Mouse (Mus musculus): ENCODE measurements around the gene Msn. TPM values are rescaled to one million over a fixed set of nuclear protein-coding genes. Genes with fewer than 3 reads are reported as not detected.

Msn gene
- total and polyA plus RNA-seq, 3 experiments, result 15.5 to 132 (median 88.1) TPM

DNA sequence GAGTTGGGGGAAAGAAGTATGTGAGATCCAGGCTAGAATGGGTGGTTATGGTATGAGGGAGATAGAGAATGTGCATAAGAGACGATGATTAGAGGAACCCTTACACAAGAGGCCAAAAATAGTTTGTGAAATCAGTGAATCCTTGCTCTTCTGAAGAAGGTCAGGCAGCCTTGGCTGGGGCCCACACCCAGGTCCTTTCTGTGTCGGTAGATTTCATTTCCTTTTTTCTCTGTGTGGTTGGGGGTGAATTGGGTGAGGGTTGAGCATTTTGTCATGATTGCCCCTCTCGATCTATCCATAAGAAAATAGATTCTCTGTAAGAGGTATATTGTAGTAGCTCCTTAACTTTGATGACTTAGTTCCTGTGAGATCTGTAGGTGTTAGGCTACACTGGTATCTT, 31.0 kb downstream of the Msn start:
- TF ChIP-seq ZMIZ1 (IDR thresholded peaks at IDR 0.05; ENCODE audit: low read depth, low read length) (no peak), NRF1 (IDR thresholded peaks at IDR 0.05; ENCODE audit: insufficient read depth, low read depth, low read length, poor library complexity, severe bottlenecking) (no peak), MYC (IDR thresholded peaks at IDR 0.05; ENCODE audit: low read depth, low read length) (no peak), BHLHE40 (IDR thresholded peaks at IDR 0.05; ENCODE audit: borderline replicate concordance, low read depth, low read length) (no peak), CHD2 (IDR thresholded peaks at IDR 0.05; ENCODE audit: low read length) (no peak), GATA1 (IDR thresholded peaks at IDR 0.05; ENCODE audit: low read depth, low read length) (no peak), CTCF (IDR thresholded peaks at IDR 0.05 in 2 of 3, conservative IDR thresholded peaks at IDR 0.05 in 1 of 3; ENCODE audit: control insufficient read depth in 1 of 3, insufficient read depth in 1 of 3, low read depth in 2 of 3, low read length in 3 of 3, poor library complexity in 1 of 3, severe bottlenecking in 1 of 3) (no peak)
- Histone ChIP-seq H3K79me2 (ENCODE audit: control insufficient read depth, insufficient read depth, low read length, poor library complexity) (peaks cover 11% of the 10 kb centered on the region), H3K9ac (ENCODE audit: control insufficient read depth, low read depth, low read length, poor library complexity, severe bottlenecking) (no peak overlapping the region), H3K9me3 (replicated peaks; ENCODE audit: insufficient read depth, low read length) (no peaks in the 10 kb centered on the region), H3K36me3 (ENCODE audit: control insufficient read depth in 1 of 2, insufficient read depth in 2 of 2, low read length in 2 of 2) (peaks cover 0 to 50% of the 10 kb centered on the region in 2 experiments; a peak in 2 of 4 replicates), H3K4me1 (ENCODE audit: control insufficient read depth in 1 of 2, insufficient read depth in 2 of 2, low read length in 2 of 2) (peaks cover 8 to 25% of the 10 kb centered on the region in 2 experiments), H3K27me3 (ENCODE audit: control insufficient read depth in 1 of 2, insufficient read depth in 2 of 2, low read length in 2 of 2) (no peaks in the 10 kb centered on the region), H3K4me3 (ENCODE audit: control insufficient read depth in 1 of 2, insufficient read depth in 1 of 2, low read depth in 2 of 2, low read length in 2 of 2) (no peak overlapping the region), H3K27ac (ENCODE audit: control insufficient read depth, low read depth, low read length) (no peak overlapping the region; the same call in 1 of the 2 replicates)
- DNase-seq (ENCODE audit: low read depth, low spot score), result no peak

DNA sequence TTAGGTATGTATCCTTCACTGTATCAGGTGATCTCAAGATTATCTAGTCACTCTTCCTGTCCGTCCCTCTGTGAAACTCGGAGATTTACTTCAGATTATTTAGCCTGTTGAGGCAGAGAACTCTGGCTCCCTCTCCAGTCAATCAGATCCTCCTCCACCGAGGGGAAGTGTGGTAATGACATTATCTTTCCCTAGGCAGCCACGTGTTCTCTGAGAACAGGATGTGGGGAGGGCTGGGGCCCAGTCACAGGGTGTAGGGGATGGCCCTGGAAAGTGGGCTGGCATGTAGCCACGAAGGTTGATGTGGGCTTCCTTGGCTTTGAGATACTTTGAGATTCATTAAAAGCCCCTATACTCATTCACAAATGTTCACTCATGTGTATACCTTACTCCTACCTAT, 34.3 kb downstream of the Msn start:
- Histone ChIP-seq H3K9me3 (replicated peaks; ENCODE audit: insufficient read depth, low read length) (no peaks in the 10 kb centered on the region), H3K27me3 (ENCODE audit: control insufficient read depth in 1 of 2, insufficient read depth in 2 of 2, low read length in 2 of 2) (no peaks in the 10 kb centered on the region), H3K4me3 (ENCODE audit: control insufficient read depth in 1 of 2, insufficient read depth in 1 of 2, low read depth in 2 of 2, low read length in 2 of 2) (peak overlapping the region; percentile 42 to 49), H3K4me1 (ENCODE audit: control insufficient read depth in 1 of 2, insufficient read depth in 2 of 2, low read length in 2 of 2) (peaks cover 20 to 40% of the 10 kb centered on the region in 2 experiments), H3K27ac (ENCODE audit: control insufficient read depth, low read depth, low read length) (peak overlapping the region; percentile 97), H3K9ac (ENCODE audit: control insufficient read depth, low read depth, low read length, poor library complexity, severe bottlenecking) (peak overlapping the region; percentile 62), H3K79me2 (ENCODE audit: control insufficient read depth, insufficient read depth, low read length, poor library complexity) (peaks cover 13% of the 10 kb centered on the region), H3K36me3 (ENCODE audit: control insufficient read depth in 1 of 2, insufficient read depth in 2 of 2, low read length in 2 of 2) (peaks cover 0 to 76% of the 10 kb centered on the region in 2 experiments; a peak in 3 of 4 replicates)
- peak; percentile 88 for DNase-seq (ENCODE audit: low read depth, low spot score)
- TF ChIP-seq ZKSCAN1 (IDR thresholded peaks at IDR 0.05; ENCODE audit: low read depth, low read length), result no peak
- no peak for TF ChIP-seq UBTF (IDR thresholded peaks at IDR 0.05; ENCODE audit: borderline replicate concordance, insufficient read depth, low read depth, low read length)
- peak; percentile 87 for TF ChIP-seq MXI1 (IDR thresholded peaks at IDR 0.05; ENCODE audit: low read depth, low read length)
- no peak for TF ChIP-seq HCFC1 (IDR thresholded peaks at IDR 0.05; ENCODE audit: low read depth, low read length)
- TF ChIP-seq MAX (IDR thresholded peaks at IDR 0.05; ENCODE audit: low read length), result peak; percentile 92
- TF ChIP-seq ELF1 (IDR thresholded peaks at IDR 0.05; ENCODE audit: low read depth, low read length), result no peak
- TF ChIP-seq E2F4 (IDR thresholded peaks at IDR 0.05; ENCODE audit: borderline replicate concordance, low read depth, low read length), result no peak
- TF ChIP-seq USF2 (IDR thresholded peaks at IDR 0.05; ENCODE audit: borderline replicate concordance in 1 of 2, insufficient read depth in 1 of 2, low read depth in 1 of 2, low read length in 2 of 2), result peak in 1 of 2 experiments; percentile 53; a peak in 1 of 4 replicates
- TF ChIP-seq GATA1 (IDR thresholded peaks at IDR 0.05; ENCODE audit: low read depth, low read length), result peak; percentile 71
- peak; percentile 57; the same call in 1 of the 2 replicates for TF ChIP-seq TCF12 (IDR thresholded peaks at IDR 0.05; ENCODE audit: low read depth, low read length)
- no peak for TF ChIP-seq CTCF (IDR thresholded peaks at IDR 0.05 in 2 of 3, conservative IDR thresholded peaks at IDR 0.05 in 1 of 3; ENCODE audit: control insufficient read depth in 1 of 3, insufficient read depth in 1 of 3, low read depth in 2 of 3, low read length in 3 of 3, poor library complexity in 1 of 3, severe bottlenecking in 1 of 3)
- no peak for TF ChIP-seq RAD21 (IDR thresholded peaks at IDR 0.05; ENCODE audit: low read depth, low read length)
- no peak for TF ChIP-seq JUND (IDR thresholded peaks at IDR 0.05; ENCODE audit: low read depth, low read length)
- no peak for TF ChIP-seq POLR2AphosphoS2 (IDR thresholded peaks at IDR 0.05; ENCODE audit: low read length)
- TF ChIP-seq MYC (IDR thresholded peaks at IDR 0.05; ENCODE audit: low read depth, low read length), result peak; percentile 85
- peak; percentile 86 for TF ChIP-seq ETS1 (IDR thresholded peaks at IDR 0.05; ENCODE audit: low read depth, low read length)
- no peak for TF ChIP-seq ZMIZ1 (IDR thresholded peaks at IDR 0.05; ENCODE audit: low read depth, low read length)
- TF ChIP-seq ZNF384 (IDR thresholded peaks at IDR 0.05; ENCODE audit: low read depth, low read length), result no peak
- no peak for TF ChIP-seq MYB (IDR thresholded peaks at IDR 0.05; ENCODE audit: low read depth, low read length)
- no peak for TF ChIP-seq NRF1 (IDR thresholded peaks at IDR 0.05; ENCODE audit: insufficient read depth, low read depth, low read length, poor library complexity, severe bottlenecking)
- TF ChIP-seq NELFE (IDR thresholded peaks at IDR 0.05; ENCODE audit: low read depth, low read length), result no peak
- no peak for TF ChIP-seq KAT2A (conservative IDR thresholded peaks at IDR 0.05; ENCODE audit: low read depth, low read length)
- TF ChIP-seq CHD1 (IDR thresholded peaks at IDR 0.05; ENCODE audit: low read depth, low read length), result no peak
- peak; percentile 54; the same call in 1 of the 2 replicates for TF ChIP-seq BHLHE40 (IDR thresholded peaks at IDR 0.05; ENCODE audit: borderline replicate concordance, low read depth, low read length)
- TF ChIP-seq TAL1 (IDR thresholded peaks at IDR 0.05; ENCODE audit: low read length), result peak; percentile 59
- no peak for TF ChIP-seq MAFK (IDR thresholded peaks at IDR 0.05; ENCODE audit: borderline replicate concordance, low read depth, low read length)
- TF ChIP-seq USF1 (IDR thresholded peaks at IDR 0.05; ENCODE audit: low read depth, low read length), result peak; percentile 92
- peak; percentile 23 to 84; a peak in 2 of 4 replicates for TF ChIP-seq EP300 (IDR thresholded peaks at IDR 0.05; ENCODE audit: low read depth in 1 of 2, low read length in 2 of 2)

Measured in MEL (cell line).